20 mouse cellular contexts compared by ENCODE assay signal in genomic region chr12:108097643-108098042, GRCm38 (mm10).
DNase-seq lines count a peak whose midpoint lies in the region; ATAC-seq lines count a peak whose summit lies in the region.
"Had no signal": no experiment of that assay in that cellular context is flagged by ENCODE, and none has a peak within 500 bp of the region (broad histone marks: within the 10 kb centered on the region; RNA-seq: fewer than 3 reads in every experiment).

No protein-coding gene starts in this region.

- H3K36me3 ChIP-seq in forebrain, embryonic 11.5 days (ENCODE audit: control insufficient read depth, insufficient read depth, low read length), result no peaks in the 10 kb centered on the region
- no peaks in the 10 kb centered on the region for H3K36me3 ChIP-seq in forebrain, embryonic 13.5 days (ENCODE audit: poor library complexity, severe bottlenecking)
- H3K36me3 ChIP-seq: embryonic facial prominence, embryonic 12.5 days; forebrain, embryonic 12.5 days; forebrain, embryonic 15.5 days; G1E had no signal

- ATAC-seq in forebrain, embryonic 11.5 days (replicated peaks; ENCODE audit: low FRiP score), result no peak
- no peak for ATAC-seq in forebrain, embryonic 13.5 days
- ATAC-seq: forebrain, embryonic 15.5 days; forebrain, postnatal 0 days; Patski had no signal

- H3K4me1 ChIP-seq in forebrain, embryonic 11.5 days (replicated peaks; ENCODE audit: control insufficient read depth, insufficient read depth, low read length), result no peaks in the 10 kb centered on the region
- H3K4me1 ChIP-seq in forebrain, embryonic 13.5 days, result 0 out of 2 replicates have a peak, but pooled peaks cover 6% of the 10 kb centered on the region

- DNase-seq in forebrain, embryonic 11.5 days (ENCODE audit: low spot score), result peak; percentile 33
- peak; percentile 52 for DNase-seq in heart, adult 11 months
- DNase-seq in heart, adult 18-20 months, result no peak
- peak; percentile 30 for DNase-seq in right cerebral cortex, postnatal 25 days
- DNase-seq in right cerebral cortex, adult 18-20 months, result no peak
- no peak for DNase-seq in cerebellum, postnatal 14 days
- DNase-seq: adrenal gland, adult 8-10 months; B cell, adult 2 months; cerebellum, adult 11-12 months; cerebellum, adult 2 months; cerebellum, adult 9-10 months; cerebellum, postnatal 36 days; embryo, embryonic 11 days had no signal

- no peaks in the 10 kb centered on the region for H3K9me3 ChIP-seq in forebrain, embryonic 11.5 days (ENCODE audit: control insufficient read depth, low read length)
- no peaks in the 10 kb centered on the region for H3K9me3 ChIP-seq in forebrain, embryonic 13.5 days (replicated peaks)
- H3K9me3 ChIP-seq: embryonic facial prominence, embryonic 12.5 days; forebrain, embryonic 12.5 days; forebrain, embryonic 15.5 days had no signal

- H3K27me3 ChIP-seq in forebrain, embryonic 11.5 days (ENCODE audit: control insufficient read depth, insufficient read depth, low read length), result no peaks in the 10 kb centered on the region
- no peaks in the 10 kb centered on the region for H3K27me3 ChIP-seq in forebrain, embryonic 13.5 days
- H3K27me3 ChIP-seq: embryonic facial prominence, embryonic 12.5 days; forebrain, embryonic 12.5 days; forebrain, embryonic 15.5 days; Patski had no signal

- H3K27ac ChIP-seq in forebrain, embryonic 11.5 days (ENCODE audit: low read depth, low read length), result no peak overlapping the region
- no peak overlapping the region for H3K27ac ChIP-seq in forebrain, embryonic 13.5 days
- H3K27ac ChIP-seq: embryonic facial prominence, embryonic 12.5 days; forebrain, embryonic 12.5 days; forebrain, embryonic 15.5 days had no signal

- no peak overlapping the region for H3K9ac ChIP-seq in forebrain, embryonic 11.5 days (ENCODE audit: low read length)
- H3K9ac ChIP-seq in forebrain, embryonic 13.5 days, result no peak overlapping the region
- H3K9ac ChIP-seq: embryonic facial prominence, embryonic 12.5 days; forebrain, embryonic 12.5 days; forebrain, embryonic 15.5 days; forebrain, postnatal 0 days had no signal

- H3K4me3 ChIP-seq in forebrain, embryonic 11.5 days (ENCODE audit: low read depth, low read length), result no peak overlapping the region
- no peak overlapping the region for H3K4me3 ChIP-seq in forebrain, embryonic 13.5 days
- H3K4me3 ChIP-seq: embryonic facial prominence, embryonic 12.5 days; forebrain, embryonic 12.5 days; forebrain, embryonic 15.5 days had no signal

- 91% methylated on average over 8 of the region's 8 CpGs for WGBS in forebrain, embryonic 11.5 days
- 94% methylated on average over 8 of the region's 8 CpGs for WGBS in forebrain, embryonic 13.5 days

- no peak overlapping the region for H3K4me2 ChIP-seq in forebrain, embryonic 11.5 days (ENCODE audit: low read depth, low read length, severe bottlenecking)
- no peak overlapping the region for H3K4me2 ChIP-seq in forebrain, embryonic 13.5 days
- H3K4me2 ChIP-seq: embryonic facial prominence, embryonic 12.5 days; forebrain, embryonic 12.5 days; forebrain, embryonic 15.5 days had no signal

Comparison
In these comparisons a context has a peak if more than half of its experiments do, and no peak if none do; other contexts are left out.
1. DNase-seq: peak in forebrain, embryonic 11.5 days (single experiment), heart, adult 11 months (single experiment) and right cerebral cortex, postnatal 25 days (single experiment); none in heart, adult 18-20 months (0 of 2), right cerebral cortex, adult 18-20 months (single experiment) and cerebellum, postnatal 14 days (0 of 2).